Mouse (Mus musculus): ENCODE results near the gene Gm45716. TPM values are rescaled to one million over a fixed set of nuclear protein-coding genes. Genes with fewer than 3 reads are reported as not detected.
A peak's percentile ranks its signal among the peaks of the same experiment; 100 is the strongest.

Gm45716 gene
- total RNA-seq, 2 experiments from 2014 or later, result 7.7 to 10.8 TPM

- no peak for DNase-seq (ENCODE audit: low spot score in 2 of 2)
These were observed 13.3 kb downstream of the Gm45716 start for GRCm38 (mm10) chr11:90200826-90201225.

DNA sequence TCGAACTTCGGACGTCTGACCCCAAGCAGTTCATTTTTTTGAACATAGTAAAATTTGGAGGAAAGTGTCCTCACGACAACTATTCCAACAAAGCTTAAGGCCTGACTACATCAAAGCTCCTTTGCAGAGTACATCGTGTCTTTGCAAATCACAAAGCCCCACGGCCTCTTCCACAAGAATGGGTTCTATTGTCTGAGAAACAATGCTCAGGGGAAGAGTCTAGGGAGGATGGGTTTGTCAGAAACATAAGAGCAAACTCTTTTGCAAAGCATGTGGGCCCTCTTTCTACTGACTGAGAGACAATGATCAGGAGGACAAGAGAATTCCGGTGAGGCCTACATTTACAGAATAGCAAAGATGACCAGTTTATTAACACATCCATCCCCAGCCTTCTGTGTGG, 26.8 kb downstream of the Gm45716 start:
- DNase-seq (ENCODE audit: low spot score in 2 of 2), result no peak

DNA sequence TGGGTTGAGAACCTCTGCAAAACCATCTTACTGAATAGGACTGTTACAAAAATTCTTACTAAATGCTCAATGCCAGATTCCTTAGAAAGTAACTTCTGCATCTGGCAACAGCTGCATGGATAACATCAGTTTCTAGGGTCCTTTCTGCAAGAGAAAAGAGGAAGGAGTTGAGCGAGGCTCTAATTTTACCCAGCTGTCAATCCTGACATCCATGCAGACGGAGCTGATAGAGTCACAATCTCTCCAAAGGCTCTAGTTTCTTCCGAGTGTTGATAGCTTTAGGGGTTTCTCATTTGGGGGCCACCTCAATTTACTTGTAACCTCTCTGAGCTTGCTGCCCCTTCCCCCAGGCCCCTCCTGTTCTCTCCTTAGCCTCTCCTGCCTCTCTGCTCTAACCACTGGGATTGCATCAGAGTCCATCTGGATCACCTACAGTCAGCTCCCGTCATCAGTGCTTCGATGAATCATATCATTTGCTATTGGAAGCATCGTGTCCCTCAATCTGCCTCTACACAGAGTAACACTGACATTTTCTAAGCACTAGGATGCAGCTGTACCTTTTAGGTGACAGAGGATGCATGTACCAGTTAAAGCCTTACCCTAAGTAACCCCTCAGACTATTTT, 32.7 kb downstream of the Gm45716 start:
- DNase-seq (ENCODE audit: low spot score in 2 of 2), result no peak

- DNase-seq (ENCODE audit: low spot score in 2 of 2), result no peak
These were observed 33.3 kb downstream of the Gm45716 start for GRCm38 (mm10) chr11:90220750-90221149.

DNA sequence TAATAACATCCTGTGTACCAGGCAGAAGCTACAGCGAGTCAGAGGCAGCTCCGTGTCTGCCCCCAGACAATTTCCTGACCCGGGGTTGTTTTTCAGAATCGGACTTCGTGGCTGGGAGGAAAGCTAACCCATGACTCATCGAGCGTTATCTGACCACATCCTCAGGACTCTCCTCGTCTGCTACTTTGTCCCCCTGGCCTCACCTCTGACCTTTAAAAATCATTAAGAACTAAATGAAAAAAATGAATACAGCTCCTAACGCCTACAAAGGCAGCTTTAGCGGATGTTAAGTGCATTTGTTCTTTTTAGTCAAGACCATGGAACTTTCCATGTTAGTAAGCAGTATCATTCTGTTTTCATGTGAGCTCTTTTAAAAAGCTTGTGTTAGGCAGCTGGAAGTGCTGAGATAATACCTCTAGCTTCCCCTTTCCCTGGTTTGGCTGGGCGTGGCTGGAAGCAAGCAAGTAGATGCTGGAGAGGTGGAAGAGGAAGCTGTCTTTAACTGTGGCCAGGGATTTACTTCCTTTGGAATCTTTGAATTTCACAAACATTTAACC, 37.5 kb downstream of the Gm45716 start:
- no peak for DNase-seq (ENCODE audit: low spot score in 2 of 2)

DNA sequence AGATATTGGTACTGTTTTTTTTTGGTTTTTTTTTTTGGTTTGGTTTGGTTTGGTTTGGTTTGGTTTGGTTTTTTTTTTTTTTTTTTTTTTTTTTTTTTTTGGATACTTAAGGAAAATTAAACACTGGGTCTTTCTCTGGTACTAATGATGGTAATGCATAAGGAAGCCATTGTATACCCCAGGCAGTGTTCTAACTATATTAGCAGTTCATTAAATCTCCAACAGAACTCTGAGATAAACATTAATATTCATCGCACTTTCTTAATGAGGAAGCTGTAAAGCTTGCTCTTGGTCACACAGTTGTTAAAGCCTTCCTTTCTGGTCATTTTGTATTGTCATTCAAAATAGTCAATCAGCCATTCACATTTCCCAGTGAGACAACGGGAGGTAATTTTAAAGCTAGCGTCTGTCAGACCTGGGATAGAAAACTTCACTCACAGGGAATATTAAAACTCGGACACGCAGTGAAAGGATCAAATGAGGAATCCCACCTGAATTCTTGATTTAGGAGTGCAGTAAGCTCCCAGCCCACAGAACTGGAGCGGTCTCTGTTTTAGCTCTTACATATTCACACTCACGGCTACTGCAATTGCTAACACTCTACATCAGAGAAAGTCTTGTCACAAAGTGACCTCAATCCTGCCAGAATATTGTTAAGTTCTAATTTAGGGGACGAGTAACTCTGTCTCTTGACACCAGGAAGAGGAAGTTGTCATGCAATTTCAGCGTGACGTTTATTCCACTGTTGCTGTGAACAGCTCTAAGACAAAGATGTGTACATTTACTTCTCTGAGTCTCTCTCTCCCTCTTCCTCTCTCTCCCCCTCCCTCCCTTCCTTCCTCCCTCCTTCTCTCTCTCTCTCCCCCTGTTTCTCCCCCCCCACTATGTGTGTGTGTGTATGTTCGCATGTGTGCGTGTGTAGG, 39.8 kb downstream of the Gm45716 start:
- DNase-seq (ENCODE audit: low spot score in 2 of 2), result no peak

DNA sequence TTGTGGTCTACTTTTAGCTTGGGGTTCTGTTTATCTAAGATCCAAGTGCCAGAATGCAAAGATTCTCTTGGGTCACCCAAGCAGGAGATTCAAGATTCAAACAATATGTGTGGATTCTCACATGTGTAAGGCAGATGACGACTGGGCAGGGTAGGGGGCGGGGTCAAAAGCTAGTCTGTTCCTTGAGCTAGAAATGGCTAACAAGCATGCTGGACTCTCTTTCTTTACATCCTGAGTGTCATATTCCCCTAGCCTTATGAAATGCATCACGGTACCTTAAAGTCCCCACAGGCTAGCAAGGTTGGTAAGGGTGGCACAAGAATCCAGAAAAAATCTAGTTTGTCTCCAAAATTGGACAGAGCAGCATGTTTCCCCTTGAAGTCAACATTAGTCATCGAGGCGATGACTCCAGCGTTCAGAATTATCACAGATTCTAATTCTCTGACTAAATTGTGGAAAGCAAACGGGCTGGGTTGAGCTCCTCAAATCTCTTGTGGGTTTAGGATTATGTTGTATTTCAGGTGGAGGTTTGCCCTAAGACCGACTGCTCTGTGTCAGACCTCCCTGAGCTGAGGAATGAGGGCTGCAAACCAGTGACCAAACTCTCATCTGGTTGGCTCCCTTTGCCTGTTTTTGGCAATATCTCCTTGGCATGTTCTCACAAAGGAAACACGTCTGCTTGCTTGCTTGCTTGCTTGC, 40.9 kb downstream of the Gm45716 start:
- DNase-seq (ENCODE audit: low spot score in 2 of 2), result no peak

DNA sequence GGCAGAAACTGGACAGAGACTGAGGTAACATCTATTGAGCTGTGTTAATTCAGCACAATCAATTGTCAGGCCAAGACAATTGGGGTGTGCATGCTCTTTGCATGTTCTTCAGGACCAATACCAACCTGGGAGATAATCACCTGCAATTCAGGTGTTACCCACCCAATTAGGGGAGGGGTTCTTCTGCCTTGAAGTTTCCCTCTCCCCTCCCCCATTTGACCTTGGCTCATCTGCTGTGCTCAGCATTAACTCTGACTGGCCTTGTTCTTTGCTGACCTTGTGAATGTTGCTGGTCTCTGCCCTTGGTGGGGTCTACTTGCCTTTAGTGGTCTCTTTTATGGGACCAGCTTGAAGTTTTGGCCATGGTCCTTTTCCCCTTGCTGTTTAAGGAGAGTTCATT, 42.3 kb downstream of the Gm45716 start:
- no peak for DNase-seq (ENCODE audit: low spot score in 2 of 2)

DNA sequence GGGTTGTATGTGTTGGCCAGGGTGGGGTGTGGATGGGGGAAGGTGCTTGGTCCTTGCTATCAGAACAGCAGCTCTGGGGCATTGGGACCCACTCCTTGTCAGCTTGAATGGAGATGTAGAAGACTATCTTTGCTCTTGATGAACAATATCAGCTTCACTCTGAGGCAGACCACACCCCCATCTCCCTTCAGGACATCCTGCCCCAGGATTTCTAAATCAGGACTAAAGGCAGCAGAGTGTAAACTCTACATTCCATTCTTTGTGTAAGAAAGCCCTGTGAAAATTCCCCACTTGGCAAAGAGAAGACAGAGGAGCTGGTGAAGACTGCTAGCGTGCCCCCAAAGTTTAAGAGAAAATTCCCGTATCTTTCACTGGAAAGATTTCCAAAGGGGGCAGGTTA, 43.2 kb downstream of the Gm45716 start:
- DNase-seq (ENCODE audit: low spot score in 2 of 2), result no peak

GRCm38 (mm10) chr11:90231631-90232030, 44.1 kb downstream of the Gm45716 start:
- DNase-seq (ENCODE audit: low spot score in 2 of 2), result no peak

DNA sequence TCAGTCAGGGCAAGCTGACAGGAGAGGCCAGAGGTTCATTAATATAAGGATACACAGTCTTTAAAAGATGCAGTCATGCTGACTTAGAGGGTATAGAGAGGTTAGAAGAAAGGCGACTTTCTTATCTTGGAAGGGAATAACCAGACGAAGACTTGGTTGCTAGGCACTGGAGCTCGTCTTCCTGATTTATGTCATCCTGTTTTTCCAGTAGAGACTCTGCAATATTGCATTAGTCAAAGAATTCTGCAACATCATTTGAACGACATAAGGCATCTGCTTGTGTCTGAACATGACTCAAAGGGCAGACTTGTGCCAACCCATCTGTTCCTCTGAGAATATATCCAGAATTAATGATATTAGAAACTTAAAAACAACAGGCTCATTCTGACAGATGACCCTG, 45.2 kb downstream of the Gm45716 start:
- DNase-seq (ENCODE audit: low spot score in 2 of 2), result no peak

GRCm38 (mm10) chr11:90235221-90235620, 47.7 kb downstream of the Gm45716 start:
- DNase-seq (ENCODE audit: low spot score in 2 of 2), result no peak

DNA sequence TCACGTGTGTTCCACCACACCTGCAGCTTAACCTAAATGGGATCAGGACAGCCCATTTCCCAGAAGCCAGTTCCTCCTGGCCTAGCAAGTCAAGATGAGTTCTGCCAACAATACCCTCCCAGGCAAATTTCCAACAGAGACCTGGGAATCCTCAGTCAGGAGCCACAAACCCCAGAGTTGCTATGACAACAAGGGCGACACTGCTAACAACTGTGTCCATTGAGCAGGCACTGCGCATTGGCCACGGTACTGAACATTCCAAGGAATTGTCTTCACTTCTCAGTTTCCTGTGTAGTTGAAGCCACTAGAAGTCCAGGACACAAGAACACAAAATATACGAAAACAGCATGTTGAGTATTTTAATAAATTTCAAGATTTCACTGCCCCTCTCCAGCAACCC, 50.1 kb downstream of the Gm45716 start:
- DNase-seq (ENCODE audit: low spot score in 2 of 2), result no peak

DNA sequence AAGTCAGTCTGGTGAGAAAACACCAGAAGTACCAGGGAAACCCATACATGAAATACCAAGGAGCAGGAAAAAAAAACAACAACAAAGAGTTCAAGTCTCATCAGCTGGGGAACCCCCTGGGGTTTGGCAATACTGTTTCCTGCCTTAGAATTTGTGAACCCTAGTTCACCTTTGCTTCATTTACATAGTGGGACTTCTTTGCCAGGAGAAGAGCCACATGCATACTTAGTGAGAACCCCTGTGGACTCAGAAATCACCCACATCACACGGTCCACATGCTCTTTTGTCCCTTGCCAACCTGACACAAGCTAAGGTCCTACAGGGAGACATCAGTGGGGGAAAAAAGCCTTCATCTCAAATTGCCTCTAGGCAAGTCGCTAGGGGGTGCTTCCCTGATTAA, 51.2 kb downstream of the Gm45716 start:
- no peak for DNase-seq (ENCODE audit: low spot score in 2 of 2)

DNA sequence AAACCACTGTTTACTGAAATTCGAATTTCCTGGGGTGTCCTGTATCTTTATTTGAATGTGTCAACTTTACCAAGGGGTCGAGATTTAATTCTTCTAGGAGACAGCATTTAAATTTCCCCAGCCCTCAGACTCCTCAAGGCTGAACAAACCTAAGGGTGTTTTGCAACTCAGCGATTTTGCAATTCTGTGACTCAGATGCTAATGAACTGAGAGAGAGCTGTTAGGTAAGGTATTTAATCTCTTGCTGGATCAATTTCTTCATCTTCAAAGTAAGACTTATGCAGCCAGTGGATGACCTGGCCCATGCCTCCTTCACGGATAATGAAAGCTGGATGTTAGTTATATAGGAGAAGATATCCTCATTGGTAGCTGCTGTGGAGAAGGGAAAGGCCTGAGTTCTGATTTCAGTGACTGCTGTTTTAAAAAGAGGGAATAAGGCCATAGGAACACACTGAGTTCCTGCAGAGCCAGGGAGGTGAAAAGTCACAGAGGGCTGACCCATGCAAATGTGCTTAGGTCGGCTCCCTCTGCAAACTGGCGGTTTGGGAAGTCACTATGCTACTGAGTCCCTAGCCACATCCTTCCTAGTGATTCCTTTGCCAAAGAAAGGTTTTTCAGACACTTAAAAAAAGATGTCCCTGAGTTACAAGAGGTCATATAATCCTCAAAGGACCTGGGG, 53.3 kb downstream of the Gm45716 start:
- no peak for DNase-seq (ENCODE audit: low spot score in 2 of 2)

DNA sequence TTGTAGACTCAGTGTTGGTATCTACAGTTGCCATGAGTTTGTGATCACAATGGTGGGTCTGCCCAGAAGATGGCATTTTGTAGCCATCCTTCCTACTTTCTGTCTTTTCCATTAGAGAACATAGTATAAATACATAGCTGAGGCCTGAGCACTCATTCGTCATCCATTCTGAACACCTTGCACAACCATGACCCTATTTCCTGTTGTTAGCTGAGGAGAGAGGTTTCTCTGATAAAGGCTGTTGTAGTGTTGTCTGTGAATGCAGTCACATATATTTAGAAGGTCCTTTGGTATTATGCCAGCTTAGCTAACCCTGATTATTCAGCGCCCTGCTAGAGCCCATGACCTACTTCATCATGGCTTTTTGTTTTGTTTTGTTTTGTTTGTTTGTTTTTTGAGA, 54.4 kb downstream of the Gm45716 start:
- no peak for DNase-seq (ENCODE audit: low spot score in 2 of 2)

DNA sequence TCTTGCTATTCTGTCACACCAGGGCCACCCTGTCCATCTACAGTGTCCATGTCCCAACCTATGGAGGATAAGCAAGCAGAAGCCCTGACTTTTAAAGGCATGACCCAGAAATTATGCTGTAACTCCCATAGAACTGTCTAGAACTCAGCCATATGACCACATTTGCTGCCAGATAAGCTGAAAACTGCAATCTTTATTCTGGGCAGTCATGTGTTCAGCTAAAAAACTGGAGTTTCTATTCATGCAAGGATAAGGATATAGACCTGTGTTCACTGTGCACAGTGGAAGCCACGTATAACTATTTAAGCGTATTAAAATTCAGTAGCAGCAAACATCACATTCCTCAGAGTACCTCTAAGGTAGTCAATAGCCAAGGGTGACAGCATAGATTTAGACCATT, 55.8 kb downstream of the Gm45716 start:
- no peak for DNase-seq (ENCODE audit: low spot score in 2 of 2)

DNA sequence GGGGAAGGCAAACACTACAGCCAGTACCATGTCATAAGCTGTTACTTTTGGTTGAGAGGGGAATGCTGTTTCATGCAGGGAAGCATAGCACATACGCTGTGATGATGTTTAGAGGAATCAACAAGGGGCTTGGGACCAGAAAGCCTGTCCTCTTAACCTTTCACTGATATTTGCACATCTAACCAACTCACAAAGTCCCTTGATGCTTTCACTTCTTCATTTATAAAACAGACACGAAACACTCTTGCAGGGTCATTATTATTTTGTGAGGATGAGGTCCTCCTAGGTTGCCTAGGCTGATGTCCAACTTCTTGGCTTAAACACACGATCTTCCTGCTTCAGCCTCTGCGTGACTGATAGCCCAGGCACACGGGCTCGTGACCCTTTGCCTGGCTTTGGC, 58.1 kb downstream of the Gm45716 start:
- no peak for DNase-seq (ENCODE audit: low spot score in 2 of 2)

DNA sequence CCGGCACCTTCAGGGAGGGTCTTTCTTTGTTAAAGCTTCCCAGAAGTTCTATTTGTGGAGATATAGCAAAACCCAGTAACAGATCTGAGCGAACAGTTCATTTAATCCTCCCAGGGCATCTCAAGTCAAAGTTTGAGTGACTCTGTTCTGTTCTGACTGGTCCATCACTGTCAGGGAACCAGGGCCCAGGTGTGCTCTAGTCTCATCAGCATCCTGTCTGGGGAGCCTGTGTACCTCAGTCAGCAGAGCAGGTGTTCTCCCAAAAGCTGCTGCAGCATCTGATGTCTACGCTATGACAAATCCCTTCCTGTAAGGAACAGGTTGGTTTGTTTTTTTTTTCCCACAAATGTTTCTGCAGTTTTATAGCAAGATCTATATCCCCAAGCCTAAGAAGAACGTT, 59.2 kb downstream of the Gm45716 start:
- DNase-seq (ENCODE audit: low spot score in 2 of 2), result no peak

- DNase-seq (ENCODE audit: low spot score in 2 of 2), result no peak
These were observed 60.3 kb downstream of the Gm45716 start for GRCm38 (mm10) chr11:90247793-90248192.

DNA sequence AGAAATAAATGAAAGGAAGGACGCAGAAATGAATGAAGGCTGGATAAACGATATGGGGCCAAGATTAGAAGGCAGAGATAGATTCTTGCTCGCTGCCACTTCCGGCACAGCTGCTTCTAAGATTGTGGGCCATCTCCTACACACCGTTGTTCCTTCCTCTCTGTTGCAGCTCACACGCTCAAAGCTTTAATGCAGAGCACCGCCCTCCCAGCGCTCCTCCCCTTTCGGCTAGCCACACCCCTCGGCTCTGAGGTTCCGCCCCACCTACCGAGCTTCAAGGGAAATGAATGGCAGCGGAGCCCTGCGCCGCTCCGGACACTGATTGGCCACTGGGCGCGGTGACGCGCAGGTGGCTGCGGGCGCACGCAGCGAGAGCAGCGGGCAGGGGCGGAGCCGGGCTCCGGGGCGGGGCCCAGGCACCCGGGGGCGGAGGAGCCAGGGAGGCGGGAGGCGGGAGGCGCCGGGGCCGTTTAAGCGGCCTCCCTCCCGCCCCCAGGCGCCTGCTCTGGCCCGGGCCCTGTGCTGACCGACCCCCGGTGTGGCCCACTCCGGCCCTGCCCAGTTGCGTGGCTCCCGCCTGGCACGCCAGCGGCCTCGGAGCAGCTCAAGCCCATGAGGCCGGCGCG, 61.7 kb downstream of the Gm45716 start, which contains the start of gene Mmd:
Gene Mmd (plus strand): TSS at position 432 of the 626 bp plus-strand sequence.
- peak; percentile 96 to 97 for DNase-seq (ENCODE audit: low spot score in 2 of 2)

Data from layer of hippocampus, postnatal 10 days (tissue).